Mouse (Mus musculus): ENCODE data around the gene Acsm2.

The Acsm2 gene

GRCm38 (mm10) chr7:119554040-119554439, at the start of gene Acsm2:
Gene Acsm2 (plus strand): TSS chr7:119554340.
- no peak for DNase-seq (ENCODE audit: low spot score)

GRCm38 (mm10) chr7:119511143-119511542, 43.0 kb upstream of the Acsm2 start:
- no peak for DNase-seq (ENCODE audit: low spot score)

- no peak for DNase-seq (ENCODE audit: low spot score)
Observed at GRCm38 (mm10) chr7:119513056-119513455, 41.1 kb upstream of the Acsm2 start.

GRCm38 (mm10) chr7:119515492-119516271, 38.5 kb upstream of the Acsm2 start:
- no peak for DNase-seq (ENCODE audit: low spot score)

- no peak for DNase-seq (ENCODE audit: low spot score)
Observed at GRCm38 (mm10) chr7:119516272-119516558, 37.9 kb upstream of the Acsm2 start.

DNA sequence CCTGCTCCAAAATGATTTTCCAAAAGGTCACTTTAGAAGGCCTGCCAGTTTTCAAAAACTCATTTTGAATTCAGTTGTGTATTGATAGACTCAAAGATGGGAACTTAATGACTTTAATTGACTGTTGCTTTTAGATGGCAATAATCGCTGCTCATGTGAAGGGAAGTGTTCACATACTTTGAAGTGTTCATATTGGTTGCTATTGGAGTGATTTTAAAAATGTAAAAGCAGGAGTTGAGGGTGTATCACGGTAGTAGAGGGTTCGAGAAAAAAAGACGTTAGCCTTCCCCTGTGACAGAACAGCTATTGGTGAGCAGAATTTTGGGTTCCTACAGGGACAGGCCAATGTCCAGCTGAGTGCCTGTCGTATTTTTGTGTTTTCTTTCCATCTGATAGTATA, 35.0 kb upstream of the Acsm2 start, which contains the start of gene Acsm5:
Acsm5 (plus strand) TSS at position 301 of the 400 bp plus-strand sequence.
- no peak for DNase-seq (ENCODE audit: low spot score)

GRCm38 (mm10) chr7:119519654-119520053, 34.5 kb upstream of the Acsm2 start:
- peak; percentile 53 for DNase-seq (ENCODE audit: low spot score)

GRCm38 (mm10) chr7:119521816-119522215, 32.3 kb upstream of the Acsm2 start:
- DNase-seq (ENCODE audit: low spot score) = no peak

GRCm38 (mm10) chr7:119522385-119522784, 31.8 kb upstream of the Acsm2 start:
- DNase-seq (ENCODE audit: low spot score) = no peak

DNA sequence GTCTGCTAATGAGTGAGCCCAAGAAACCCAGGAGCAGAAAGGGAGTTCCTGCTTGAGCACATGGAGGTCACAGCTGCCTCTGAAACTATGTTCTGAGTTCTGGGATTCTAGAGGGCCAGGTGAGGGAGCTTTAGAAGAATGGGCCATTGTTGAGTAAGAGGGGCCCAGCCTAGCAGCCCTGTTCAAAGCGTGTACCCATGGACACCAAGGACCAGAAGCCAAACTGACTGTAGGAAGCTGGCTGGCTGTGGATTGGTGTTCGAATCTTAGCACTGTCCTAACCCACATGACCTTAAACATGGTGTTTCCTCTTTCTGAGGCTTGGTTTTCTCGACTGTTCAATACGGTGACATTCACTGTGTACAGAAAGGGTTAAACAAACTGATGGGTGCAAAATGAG, 30.8 kb upstream of the Acsm2 start, which contains the start of gene Pdilt:
Pdilt (minus strand) TSS at position 101 of the 400 bp plus-strand sequence.
- no peak for DNase-seq (ENCODE audit: low spot score)

- no peak for DNase-seq (ENCODE audit: low spot score)
Observed at GRCm38 (mm10) chr7:119525881-119526281, 28.3 kb upstream of the Acsm2 start.

DNA sequence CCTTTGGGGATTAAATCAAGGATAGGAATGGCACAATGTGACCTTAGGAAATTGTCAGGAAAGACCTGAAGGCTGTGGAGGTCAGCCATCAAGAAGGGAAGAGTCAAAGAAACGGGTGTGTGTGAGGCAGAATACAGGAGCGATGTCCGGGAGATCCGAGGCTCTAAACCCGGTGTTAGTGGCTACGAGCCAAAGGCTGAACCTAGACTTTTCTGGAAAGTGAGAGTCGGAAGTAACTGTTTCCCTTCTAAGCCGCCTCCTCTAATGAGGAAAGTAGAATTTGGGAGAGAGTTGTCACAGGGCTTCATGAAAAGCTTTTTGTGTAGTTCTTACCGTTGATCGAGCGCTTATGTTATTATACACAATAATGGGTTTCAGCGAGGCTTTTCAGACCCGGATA, 27.7 kb upstream of the Acsm2 start:
- DNase-seq (ENCODE audit: low spot score) = no peak

DNA sequence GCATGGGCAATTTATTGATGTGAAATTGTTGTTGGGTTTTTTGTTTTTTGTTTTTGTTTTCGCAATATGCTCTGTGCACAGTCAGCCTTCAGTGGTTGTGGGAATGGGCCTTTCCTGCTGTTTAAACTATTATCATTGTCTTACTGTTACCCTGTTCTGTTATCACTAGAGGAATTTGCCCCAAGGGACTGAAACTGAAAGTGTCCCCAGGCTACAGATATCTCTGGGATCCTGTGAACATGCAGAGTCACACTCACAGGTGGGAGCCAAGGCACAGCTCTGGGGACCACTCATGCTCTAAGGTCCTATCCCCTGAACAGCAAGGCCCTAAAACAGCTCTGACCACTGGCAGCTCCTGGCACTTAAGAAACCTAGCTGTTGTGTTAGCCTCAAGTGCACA, 27.0 kb upstream of the Acsm2 start:
- DNase-seq (ENCODE audit: low spot score) = no peak

DNA sequence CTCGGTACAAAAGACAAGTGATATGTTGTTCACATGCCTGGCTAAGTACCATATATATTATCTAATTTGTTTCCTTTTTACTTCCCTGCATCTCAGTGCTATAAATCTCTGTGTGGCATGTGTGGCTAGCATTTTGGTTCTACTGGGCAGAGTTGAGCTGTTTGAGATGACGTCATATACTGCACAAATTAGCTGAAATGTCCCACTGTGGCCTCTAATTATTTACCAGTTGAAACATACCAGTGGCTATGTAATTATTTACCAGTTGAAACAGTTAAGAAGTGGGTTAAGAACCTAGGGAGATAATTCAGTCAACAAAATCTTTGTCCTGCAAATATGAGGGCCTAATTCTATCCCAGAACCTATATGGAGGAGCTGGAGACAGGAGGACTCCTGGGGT, 26.6 kb upstream of the Acsm2 start:
- no peak for DNase-seq (ENCODE audit: low spot score)

DNA sequence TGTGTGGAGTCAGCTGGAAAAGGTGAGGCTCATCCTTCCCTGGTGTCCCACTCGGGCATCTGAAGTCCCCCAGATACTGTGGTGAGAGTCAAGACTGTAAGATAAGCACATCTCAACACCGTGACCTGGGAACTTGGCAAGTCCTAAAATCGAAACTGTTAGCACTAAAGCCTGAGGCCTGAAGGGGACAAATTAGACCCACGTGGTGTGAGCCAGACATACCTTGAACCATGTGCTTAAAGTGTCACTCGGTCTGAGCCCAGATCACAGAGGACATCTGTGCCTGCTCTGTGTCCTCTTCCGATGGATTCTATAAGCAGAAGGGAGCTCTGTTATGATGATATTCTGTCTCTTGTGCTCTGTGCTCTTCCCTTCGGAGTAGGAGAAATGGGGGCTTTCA, 25.5 kb upstream of the Acsm2 start:
- DNase-seq (ENCODE audit: low spot score) = no peak

DNA sequence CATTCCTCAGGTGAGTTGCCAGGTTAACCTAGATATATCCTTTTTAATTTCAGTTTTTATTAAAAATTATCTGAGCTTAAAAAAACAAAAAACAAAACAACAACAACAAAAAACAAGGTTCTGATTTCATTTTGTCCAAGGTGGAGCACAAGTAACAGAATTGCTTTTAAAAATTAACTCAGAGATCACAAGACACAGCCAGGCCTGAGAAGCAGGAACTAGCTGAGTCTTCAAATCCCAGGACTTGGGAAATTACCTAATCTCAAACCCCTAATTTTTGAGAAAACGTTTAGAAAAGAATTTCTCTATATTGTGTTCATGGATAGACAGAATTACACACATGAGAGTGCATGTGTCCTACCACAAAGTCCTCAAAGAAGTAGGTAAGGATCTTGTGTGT, 21.2 kb upstream of the Acsm2 start:
- DNase-seq (ENCODE audit: low spot score) = no peak

DNA sequence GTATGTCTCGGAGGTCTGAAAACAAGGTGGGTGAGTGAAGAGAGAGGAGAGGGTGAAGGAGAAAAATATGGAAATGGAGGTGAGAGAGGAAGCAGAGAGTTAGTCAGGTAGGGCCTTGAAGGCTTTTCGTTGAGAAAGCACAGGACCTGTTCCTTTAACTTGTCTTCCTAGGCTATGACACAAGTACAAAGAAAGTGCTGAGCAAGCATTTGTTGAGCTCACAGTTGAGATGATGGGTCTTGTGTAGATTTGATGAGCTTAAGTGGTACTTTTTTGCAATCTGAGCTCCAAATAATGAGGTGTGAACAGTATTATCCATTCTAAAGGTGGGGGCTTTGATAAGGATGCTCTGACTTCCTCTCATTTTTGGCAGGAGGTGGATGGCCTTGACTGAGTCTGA, 19.8 kb upstream of the Acsm2 start:
- DNase-seq (ENCODE audit: low spot score) = no peak

DNA sequence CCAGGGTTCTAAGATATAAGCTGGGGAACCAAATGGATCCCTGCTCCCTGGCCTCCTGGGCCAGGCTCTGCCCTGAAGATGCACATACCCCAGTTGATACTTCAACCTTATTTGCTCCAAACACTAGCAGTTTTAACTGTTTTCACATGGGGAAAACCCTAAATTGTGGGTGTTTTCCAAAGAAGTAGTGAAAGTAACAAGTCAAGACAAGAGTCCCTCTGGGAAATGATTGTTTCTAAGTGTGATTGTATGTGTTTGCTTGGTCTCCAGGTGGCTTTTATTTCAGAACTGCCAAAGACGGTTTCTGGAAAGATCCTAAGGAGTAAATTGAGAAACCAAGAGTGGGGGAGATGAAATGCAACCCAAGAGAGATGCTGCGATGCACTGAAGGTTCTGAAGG, 11.7 kb upstream of the Acsm2 start:
- DNase-seq (ENCODE audit: low spot score) = no peak

- DNase-seq (ENCODE audit: low spot score) = no peak
Observed at GRCm38 (mm10) chr7:119545572-119545971, 8.6 kb upstream of the Acsm2 start.

DNA sequence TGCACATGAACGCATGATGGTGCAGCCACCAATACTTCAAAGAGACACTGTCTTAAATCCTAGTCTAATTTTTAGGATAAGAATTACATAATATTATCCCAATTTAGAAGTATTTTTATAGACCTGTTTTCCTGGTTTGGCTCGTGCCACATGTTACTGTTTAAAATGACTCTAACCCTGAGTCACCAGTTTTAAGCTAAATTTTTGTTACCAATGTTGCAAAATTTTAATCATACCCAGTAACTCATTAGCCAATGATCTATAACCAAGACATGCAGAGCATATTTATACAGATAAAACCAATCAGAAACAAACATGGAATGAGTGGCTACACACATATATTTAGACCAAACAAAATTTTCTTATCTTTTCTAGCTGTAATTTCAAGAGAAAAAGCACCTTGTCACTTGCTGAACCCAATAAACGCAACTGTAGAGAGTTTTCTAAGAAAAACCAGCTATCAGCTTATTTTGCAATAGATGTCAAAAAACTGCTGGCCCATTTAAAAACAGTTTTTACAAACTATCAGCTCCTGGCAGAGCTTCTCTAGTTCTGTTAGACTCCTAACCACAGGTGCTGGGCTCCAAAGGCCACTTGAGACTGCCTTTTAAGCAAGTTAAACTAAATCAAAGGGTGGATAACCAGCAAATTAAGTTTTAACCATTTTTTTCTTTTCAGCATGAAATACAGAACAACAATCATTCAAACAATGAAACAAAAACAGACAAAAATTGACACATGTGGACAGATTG, 3.5 kb upstream of the Acsm2 start:
- DNase-seq (ENCODE audit: low spot score) = no peak

DNA sequence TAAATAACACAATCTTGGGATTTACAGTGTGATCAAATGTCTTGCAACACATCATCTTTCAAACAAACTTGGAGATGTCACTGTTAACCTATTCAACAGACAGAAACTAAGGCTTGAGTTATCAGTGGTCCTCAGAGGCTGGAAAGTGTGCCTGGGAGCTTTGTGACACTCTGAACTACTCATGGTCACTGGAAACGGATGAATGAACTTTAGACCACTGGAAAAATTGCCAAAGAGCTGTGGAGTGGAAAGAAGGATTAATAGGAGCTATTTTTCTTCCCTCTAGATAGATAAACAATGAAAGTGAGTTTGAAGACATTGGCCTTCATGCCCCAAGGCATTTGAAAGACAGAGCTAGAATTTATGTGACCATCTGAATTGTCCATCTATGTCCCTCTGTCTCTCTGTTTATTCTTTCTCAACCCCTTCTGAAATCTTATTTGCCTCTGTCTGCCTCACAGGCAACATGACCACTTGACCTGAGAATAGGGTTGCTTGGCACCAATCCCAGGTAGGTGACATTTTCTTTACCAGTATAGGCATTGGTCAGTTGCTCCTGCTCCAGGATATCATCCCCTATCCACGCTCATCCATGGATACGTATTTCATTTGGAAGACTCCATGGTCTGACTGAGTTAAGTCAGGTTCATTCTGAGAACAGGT, 5.8 kb downstream of the Acsm2 start:
- DNase-seq (ENCODE audit: low spot score) = no peak

DNA sequence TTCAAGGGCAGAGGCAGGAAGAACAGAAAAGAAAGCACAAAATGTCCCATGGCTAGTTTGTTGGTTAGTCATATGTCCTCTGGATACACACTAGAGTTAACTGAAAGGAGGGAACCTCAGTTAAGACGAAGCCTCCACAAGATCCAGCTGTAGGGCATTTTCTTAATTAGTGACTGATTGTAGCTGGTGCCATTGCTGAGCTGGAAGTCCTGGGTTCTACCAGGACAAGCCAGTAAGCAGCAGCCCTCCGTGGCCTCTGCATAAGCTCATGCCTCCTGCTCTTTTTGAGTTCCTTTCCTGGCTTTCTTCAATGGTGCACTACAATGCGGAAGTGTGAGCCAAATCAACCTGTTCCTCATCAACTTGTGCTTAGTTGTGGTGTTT, 6.3 kb downstream of the Acsm2 start:
- DNase-seq (ENCODE audit: low spot score) = no peak

GRCm38 (mm10) chr7:119561441-119561840, 7.3 kb downstream of the Acsm2 start:
- no peak for DNase-seq (ENCODE audit: low spot score)
